Mouse (Mus musculus): Measurements from ENCODE around the gene Rgs9bp. TPM values are rescaled to one million over a fixed set of nuclear protein-coding genes. Genes with fewer than 3 reads are reported as not detected.

Gene Rgs9bp
- polyA plus RNA-seq (2012; rRNA removed) = 0.07 and 0.12 TPM in 2 replicates

GRCm38 (mm10) chr7:35585191-35586054 lies at the start of gene Rgs9bp:
Gene Rgs9bp (minus strand): TSS chr7:35585582.

GRCm38 (mm10) chr7:35586055-35586905 lies 898 bp upstream of the Rgs9bp start, which contains the start of gene Ankrd27:
Gene Ankrd27 (plus strand): TSS chr7:35586244.

GRCm38 (mm10) chr7:35556205-35556603 lies 29.2 kb downstream of the Rgs9bp start, which contains the start of gene Nudt19:
Gene Nudt19 (minus strand): TSS chr7:35556304.

GRCm38 (mm10) chr7:35537562-35537961 lies 47.8 kb downstream of the Rgs9bp start, which contains the start of gene Tdrd12:
Gene Tdrd12 (minus strand): TSS chr7:35537745.

Other genes with a start within 250 kb of the Rgs9bp start
- 7.1 and 8.5 TPM in 2 replicates for gene Faap24, start 188.7 kb downstream of the Rgs9bp start, polyA plus RNA-seq (2012; rRNA removed)
- 12.1 and 12.5 TPM in 2 replicates for gene Cep89, start 188.5 kb downstream of the Rgs9bp start, polyA plus RNA-seq (2012; rRNA removed)
- 1.3 and 1.8 TPM in 2 replicates for gene Slc7a9, start 136.8 kb downstream of the Rgs9bp start, polyA plus RNA-seq (2012; rRNA removed)
- 0.06 and 0.08 TPM in 2 replicates for gene Tdrd12, start 47.8 kb downstream of the Rgs9bp start, polyA plus RNA-seq (2012; rRNA removed)
- gene Nudt19, start 29.3 kb downstream of the Rgs9bp start, polyA plus RNA-seq (2012; rRNA removed) = 55.3 and 58.6 TPM in 2 replicates
- 13.2 and 15.3 TPM in 2 replicates for gene Ankrd27, start 662 bp upstream of the Rgs9bp start, polyA plus RNA-seq (2012; rRNA removed)
- gene Pdcd5, start 61.9 kb upstream of the Rgs9bp start, polyA plus RNA-seq (2012; rRNA removed) = 96.4 and 101 TPM in 2 replicates
- gene Dpy19l3, start 168.9 kb upstream of the Rgs9bp start, polyA plus RNA-seq (2012; rRNA removed) = 2.1 and 2.3 TPM in 2 replicates
- gene Zfp507, start 217.4 kb upstream of the Rgs9bp start, polyA plus RNA-seq (2012; rRNA removed) = 4.1 TPM in 2 replicates